Mouse (Mus musculus) gastrocnemius, postnatal 10 days (tissue): Measurements from ENCODE around the gene Cntfr. TPM values are rescaled to one million over a fixed set of nuclear protein-coding genes. Genes with fewer than 3 reads are reported as not detected.

Experiments used
- DNase-seq: peaks from one replicate; pipeline ENCODE4 v3.0.0; 2021; ENCODE audit warnings: mixed read lengths
- total RNA-seq, 2 experiments: library from RNA; stranded (reverse); gene quantifications; 2 replicates each; pipeline ENCODE4 v1.2.3; 2021

Gene Cntfr
- total RNA-seq, 2 experiments from 2014 or later = 20.1 to 28.2 TPM

GRCm38 (mm10) chr4:41645488-41645887, 51.4 kb downstream of the Cntfr start:
- DNase-seq = no peak

- DNase-seq = no peak
These were observed 55.6 kb downstream of the Cntfr start for GRCm38 (mm10) chr4:41641199-41641822.

GRCm38 (mm10) chr4:41639913-41640507, 56.9 kb downstream of the Cntfr start, which contains the start of gene Enho:
Gene Enho, minus strand, starts transcription at chr4:41640324.
- DNase-seq = peak; percentile 97

DNA sequence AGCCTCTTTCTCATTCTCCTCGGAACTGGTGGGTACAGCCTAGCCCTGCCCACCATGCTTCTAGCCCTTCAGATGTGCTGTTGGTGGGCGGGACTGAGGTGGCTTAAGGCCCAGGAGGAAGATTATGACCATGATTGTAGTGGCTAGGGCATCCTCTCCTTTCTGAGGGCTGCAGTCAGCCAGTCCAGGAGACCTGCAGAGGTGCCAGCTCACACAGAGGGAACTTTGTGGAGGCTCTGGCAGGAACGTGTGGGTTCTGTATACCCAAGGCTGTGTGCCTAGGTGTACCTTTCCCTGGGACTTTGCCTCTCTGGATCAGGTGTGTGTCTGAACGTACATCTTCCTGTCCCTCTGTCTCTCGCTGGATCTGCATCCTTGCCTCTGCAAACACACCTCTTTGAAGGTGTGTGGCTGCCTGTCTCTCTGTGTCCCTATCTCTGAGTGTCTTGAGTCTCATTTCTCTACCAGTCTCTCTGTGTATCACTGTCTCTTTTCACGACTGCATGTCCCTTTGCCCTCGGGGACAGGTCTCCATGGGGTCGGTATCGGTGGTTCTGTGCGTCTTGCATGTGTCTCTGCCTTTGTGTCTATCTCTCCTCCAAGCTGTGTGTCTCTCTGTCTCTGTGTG, 57.6 kb downstream of the Cntfr start:
- DNase-seq = no peak

DNA sequence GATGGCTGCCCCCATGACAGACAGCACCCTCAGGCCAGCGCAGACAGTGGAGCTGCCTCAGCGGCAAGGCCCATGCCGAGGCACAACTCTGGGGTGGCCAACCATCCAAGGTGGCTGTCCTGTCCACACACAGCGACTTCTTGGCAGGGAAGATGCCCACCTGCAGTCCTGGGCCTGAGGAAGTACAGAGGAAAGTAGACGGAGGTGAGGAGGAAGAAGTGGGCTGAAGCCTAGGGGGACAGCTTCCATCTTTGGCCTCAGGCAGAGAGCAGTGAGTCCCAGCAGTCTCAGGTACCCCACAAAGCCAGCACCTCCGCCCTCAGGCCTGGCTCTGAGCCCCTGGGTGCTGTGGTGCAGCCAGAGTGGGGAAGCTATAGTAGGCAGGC, 58.1 kb downstream of the Cntfr start:
- no peak for DNase-seq

- no peak for DNase-seq
These were observed 58.6 kb downstream of the Cntfr start for GRCm38 (mm10) chr4:41638186-41638731.

DNA sequence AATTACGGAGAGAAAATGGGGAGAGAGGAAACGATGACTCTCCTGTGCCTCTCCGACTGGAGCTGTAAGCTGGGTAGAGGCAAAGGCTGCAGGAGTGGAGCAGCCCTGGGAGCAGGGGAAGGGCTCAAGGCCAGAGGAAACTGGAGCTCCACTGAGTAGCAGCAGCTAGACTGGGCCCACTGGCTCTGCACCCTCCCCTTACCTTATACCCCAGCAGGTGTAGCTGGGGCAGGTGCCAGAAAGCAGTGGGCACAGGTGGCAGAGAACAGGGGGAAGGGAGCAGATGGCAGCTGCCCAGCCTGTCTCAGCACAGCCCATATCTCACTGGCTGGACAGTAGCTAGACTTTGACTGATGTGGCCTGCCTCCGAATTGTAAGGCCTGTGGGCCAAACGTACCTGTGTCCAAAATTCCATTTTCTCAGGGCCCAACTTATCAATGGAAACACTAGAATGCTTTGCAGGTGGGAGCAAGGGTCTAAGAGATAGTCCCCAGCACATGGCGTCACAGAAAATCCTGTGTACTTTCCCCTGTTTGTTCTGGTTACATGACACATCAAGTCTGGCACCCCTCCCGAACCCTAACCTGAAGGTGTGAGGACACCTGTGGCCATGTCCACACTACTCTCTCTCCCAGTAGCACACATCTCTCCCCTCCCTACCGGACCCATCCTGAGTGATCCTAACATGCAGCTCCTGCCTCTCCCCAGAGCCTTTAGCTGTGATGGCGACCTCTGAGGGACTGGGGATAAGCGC, 59.8 kb downstream of the Cntfr start:
- DNase-seq = no peak

DNA sequence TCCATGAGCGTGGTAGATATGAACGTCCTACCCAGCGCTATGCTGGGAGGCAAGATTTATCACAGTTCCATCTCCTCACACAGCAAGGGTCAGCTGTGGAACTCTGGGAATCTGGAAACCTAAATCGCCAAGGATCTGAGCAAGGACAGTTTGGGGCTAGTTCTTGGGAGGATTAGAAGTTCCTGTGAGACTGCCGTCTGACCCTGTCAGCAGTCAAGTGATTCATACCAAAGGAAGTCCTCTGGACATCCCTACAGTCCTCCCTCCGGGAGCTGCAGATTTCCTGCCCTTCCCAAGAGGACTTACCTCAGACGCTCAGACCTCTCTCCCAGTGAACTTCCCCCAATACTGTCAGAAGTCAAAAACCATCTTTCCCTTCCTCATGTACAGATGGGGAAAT, 60.5 kb downstream of the Cntfr start:
- DNase-seq = no peak

- no peak for DNase-seq
These were observed 61.0 kb downstream of the Cntfr start for GRCm38 (mm10) chr4:41635906-41636305.

DNA sequence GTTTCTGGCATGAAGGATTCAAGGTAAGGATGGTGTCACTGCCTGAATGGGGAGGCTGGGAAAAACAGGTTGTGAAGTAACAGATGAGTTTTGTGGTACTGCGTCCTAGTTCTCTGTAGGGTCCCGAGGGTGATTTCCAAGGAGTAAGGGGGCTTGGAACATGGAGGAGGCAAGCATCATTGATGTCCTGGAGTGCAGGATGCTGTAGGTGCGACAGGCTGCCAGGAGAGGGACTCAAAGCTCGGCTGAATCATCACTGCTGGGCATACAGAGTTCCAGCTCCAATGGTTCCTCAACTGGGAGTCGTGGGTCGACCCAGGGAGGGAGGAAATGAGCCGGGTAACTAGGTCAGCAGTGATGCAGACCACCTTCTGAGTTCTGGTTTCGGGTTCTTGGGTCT, 61.7 kb downstream of the Cntfr start:
- DNase-seq = no peak

GRCm38 (mm10) chr4:41634631-41635030, 62.3 kb downstream of the Cntfr start:
- DNase-seq = no peak

DNA sequence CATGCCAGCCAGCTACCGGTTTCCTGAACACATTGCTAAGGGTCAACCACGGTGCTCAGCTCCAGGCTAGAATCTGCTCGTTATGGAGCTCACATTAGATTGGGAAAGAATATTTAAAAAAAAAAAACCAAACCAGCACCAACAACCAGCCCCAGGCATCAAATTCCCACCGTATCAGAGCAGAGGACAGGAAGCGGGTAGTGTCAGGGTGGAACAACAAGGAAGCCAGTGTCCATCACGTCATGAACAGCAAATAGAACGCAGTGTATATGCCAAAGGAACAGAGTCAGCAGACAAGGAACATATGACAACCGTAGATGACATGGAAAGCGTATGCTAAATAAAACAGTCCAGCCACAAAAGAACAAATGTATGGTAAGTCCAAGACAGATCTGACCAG, 63.9 kb downstream of the Cntfr start:
- no peak for DNase-seq

GRCm38 (mm10) chr4:41631390-41631789, 65.5 kb downstream of the Cntfr start:
- no peak for DNase-seq

- DNase-seq = no peak
These were observed 66.7 kb downstream of the Cntfr start for GRCm38 (mm10) chr4:41630196-41630595.

DNA sequence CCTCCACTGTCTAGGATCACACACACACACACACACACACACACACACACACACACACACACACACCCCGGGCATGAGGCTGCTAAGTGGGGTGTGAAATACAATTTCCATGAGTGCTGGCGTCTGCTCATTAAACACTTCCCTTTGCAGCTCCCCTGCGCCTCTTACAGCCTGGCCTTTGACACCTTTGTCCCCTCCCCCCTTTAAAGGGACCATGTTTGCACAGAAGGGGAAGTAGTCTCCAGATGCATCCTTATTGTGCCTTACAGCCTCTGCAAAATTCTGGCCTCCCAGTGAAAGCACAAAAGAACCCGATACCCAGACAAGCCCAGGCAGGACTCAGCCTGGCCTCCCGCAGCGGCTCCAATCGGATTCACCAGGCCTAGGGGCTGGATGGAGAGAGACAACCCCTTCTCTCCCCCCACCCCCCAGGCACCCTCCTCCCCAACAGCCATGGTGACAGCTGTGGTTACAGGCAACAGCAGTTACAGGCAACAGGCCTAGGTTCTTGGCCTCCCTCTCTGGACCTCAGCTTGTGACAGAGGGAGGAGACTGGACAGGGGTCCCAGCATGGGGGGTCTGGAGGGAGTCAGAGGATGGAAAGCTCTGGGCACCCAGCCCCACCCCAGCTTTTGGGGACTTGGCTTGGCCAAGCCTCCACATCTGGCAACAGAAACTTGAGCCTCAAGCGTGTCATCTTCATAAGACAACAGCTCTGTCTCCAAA, 68.5 kb downstream of the Cntfr start:
- DNase-seq = no peak

DNA sequence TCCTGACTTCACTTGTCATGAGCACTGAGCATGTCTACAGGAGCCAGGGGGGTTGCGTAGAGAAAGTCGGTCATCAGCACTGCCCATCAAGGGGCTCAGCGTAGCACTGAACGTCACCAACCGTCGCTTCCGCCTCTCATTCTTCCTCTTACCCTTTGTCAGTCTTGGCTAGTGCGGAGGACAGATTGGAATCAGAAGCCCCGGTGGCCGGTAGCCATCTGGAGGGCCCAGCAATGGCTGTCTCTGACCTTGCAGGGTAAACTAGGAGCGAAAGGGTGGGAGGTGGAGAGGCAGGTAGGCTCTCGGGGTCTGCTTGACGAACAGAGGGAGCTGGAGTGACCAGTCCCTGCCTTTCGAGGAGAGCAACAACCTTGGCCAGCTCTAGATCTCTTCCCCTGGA, 74.8 kb downstream of the Cntfr start:
- DNase-seq = no peak

GRCm38 (mm10) chr4:41618916-41619746, 77.8 kb downstream of the Cntfr start:
- peak; percentile 79 for DNase-seq

DNA sequence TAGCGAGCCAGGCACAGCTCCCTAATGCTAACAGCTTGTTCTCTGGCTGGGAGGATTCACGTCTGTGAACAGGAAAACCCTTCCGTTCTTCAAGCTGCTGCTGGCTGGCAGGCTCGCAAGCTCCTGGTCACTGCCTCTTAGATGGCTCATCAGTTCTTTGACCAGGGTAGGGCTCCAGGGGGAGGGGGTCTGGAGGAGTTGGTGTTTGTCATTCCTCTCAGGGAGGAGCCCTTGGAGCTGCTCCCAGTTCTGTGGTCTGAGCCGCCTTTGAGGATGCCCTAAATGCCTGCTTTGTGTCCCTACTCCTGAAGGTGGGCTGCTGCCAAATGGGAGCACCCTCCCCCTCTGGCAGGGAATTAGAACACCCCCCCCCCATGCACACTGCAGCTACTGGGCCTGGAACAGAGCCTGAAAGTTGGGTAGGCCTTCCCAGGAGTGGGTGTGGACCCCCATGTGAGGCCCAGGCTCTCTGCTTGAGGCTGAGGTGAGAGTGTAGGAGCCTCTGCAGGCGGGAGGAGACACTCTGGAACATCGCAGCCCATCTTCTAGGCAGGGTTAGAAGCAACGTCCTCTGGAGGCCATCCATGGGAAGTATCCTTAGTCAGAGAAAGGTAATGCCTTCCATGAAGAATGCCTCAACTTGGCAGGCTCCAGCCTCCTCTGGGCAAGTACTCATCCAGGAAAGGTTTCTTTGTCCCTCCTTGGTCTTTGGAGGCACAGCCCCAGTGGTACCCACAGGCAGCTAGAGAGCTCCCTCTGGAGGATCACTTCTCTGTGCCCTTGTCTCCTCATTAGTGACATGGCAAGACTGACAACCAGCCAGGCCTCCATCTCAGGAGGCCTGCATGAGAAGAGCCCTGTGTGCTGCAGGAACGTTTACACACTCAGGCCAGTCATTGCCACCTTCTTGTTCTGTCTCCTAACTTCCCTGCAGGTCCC, 81.0 kb downstream of the Cntfr start:
- no peak for DNase-seq

- DNase-seq = peak; percentile 90
These were observed 82.7 kb downstream of the Cntfr start for GRCm38 (mm10) chr4:41614156-41614555.

DNA sequence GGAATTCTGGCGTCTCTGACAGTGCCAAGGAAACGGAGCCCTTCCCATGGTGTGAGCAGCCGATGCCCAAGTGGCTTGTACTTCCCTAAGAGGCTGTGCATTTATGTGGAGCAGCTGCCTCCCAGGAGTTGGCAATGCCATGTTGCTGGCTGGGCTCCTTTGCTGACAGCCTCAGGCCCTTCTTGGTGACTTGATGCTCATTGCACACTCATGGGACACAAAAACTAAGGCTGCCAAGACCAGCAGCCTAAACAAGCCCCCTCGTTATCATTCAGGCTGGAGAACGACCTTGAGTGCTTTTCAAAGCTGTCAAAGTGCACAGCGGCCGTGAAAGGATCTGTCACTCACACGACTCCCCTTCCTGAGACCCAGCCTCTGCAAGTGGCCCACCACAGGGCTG, 84.7 kb downstream of the Cntfr start:
- DNase-seq = no peak
